Mouse (Mus musculus) urinary bladder, postnatal 14 days (tissue): Measurements from ENCODE around the gene Wdfy1.
A peak's percentile ranks its signal among the peaks of the same experiment; 100 is the strongest.

Experiments used
- DNase-seq: peaks from one replicate; pipeline ENCODE4 v3.0.0; 2021; ENCODE audit warnings: low spot score

Gene Wdfy1

GRCm38 (mm10) chr1:79775927-79776458, at the start of gene Wdfy1, which contains the start of gene Mrpl44:
Gene Wdfy1, minus strand, starts transcription at chr1:79776143.
Gene Mrpl44, plus strand, starts transcription at chr1:79776018.
- DNase-seq = peak; percentile 96

GRCm38 (mm10) chr1:79823951-79824633, 48.1 kb upstream of the Wdfy1 start:
- no peak for DNase-seq

GRCm38 (mm10) chr1:79822806-79823525, 47.0 kb upstream of the Wdfy1 start:
- peak; percentile 65 for DNase-seq

- DNase-seq = no peak
Observed at GRCm38 (mm10) chr1:79819296-79819879, 43.4 kb upstream of the Wdfy1 start.

- DNase-seq = no peak
Observed at GRCm38 (mm10) chr1:79815446-79815845, 39.5 kb upstream of the Wdfy1 start.

- DNase-seq = no peak
Observed at GRCm38 (mm10) chr1:79809447-79809846, 33.5 kb upstream of the Wdfy1 start.

GRCm38 (mm10) chr1:79806865-79807264, 30.9 kb upstream of the Wdfy1 start:
- DNase-seq = no peak

GRCm38 (mm10) chr1:79803614-79804013, 27.7 kb upstream of the Wdfy1 start:
- DNase-seq = no peak

- no peak for DNase-seq
Observed at GRCm38 (mm10) chr1:79802858-79803427, 27.0 kb upstream of the Wdfy1 start.

GRCm38 (mm10) chr1:79797084-79797483, 21.1 kb upstream of the Wdfy1 start:
- DNase-seq = no peak

GRCm38 (mm10) chr1:79786267-79786927, 10.5 kb upstream of the Wdfy1 start:
- DNase-seq = peak; percentile 16

- DNase-seq = no peak
Observed at GRCm38 (mm10) chr1:79782433-79782832, 6.5 kb upstream of the Wdfy1 start.

- DNase-seq = no peak
Observed at GRCm38 (mm10) chr1:79778011-79778410, 2.1 kb upstream of the Wdfy1 start.

GRCm38 (mm10) chr1:79774164-79774780, 1.7 kb downstream of the Wdfy1 start:
- no peak for DNase-seq

GRCm38 (mm10) chr1:79768231-79768630, 7.7 kb downstream of the Wdfy1 start:
- no peak for DNase-seq

- DNase-seq = no peak
Observed at GRCm38 (mm10) chr1:79764483-79764882, 11.5 kb downstream of the Wdfy1 start.

GRCm38 (mm10) chr1:79764031-79764430, 11.9 kb downstream of the Wdfy1 start:
- DNase-seq = no peak

- no peak for DNase-seq
Observed at GRCm38 (mm10) chr1:79762282-79763250, 13.4 kb downstream of the Wdfy1 start.

GRCm38 (mm10) chr1:79761917-79762271, 14.0 kb downstream of the Wdfy1 start:
- no peak for DNase-seq
